Mouse (Mus musculus): ENCODE measurements at regions not wholly inside any gene's neighbourhood (a gene's known extent, or its start where the extent isn't known, plus 50 kb on each side); places are given as distances from the start of the nearest gene placed in this dataset.

DNA sequence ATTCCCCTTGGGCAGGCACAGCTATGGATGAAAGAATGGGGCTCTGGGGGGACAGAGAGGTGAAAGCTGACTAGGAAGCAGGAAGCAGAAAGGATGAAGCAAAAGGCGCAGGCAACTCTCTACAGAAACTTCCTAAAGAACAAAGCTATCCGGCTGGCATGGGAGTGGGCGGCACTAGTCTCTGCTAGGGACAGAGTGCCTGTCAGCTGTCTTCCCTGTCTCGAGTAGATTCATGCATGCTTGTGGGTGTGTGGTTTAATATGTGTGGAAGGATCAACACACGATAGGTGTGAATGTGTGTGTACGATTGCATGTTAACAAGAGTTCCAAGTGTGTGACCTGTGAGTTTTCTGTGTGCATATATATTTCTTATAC is 58.4 kb upstream of the Lrpprc start:
- TF ChIP-seq POLR2A (IDR thresholded peaks at IDR 0.05; ENCODE audit: extremely low read depth, insufficient read depth, low read length), result no peak
- no peak for TF ChIP-seq CTCF (IDR thresholded peaks at IDR 0.05; ENCODE audit: low read depth, low read length)

Measured in liver, adult 2 months (tissue).